Mouse (Mus musculus): Measurements from ENCODE around the gene Aebp2. TPM values are rescaled to one million over a fixed set of nuclear protein-coding genes. Genes with fewer than 3 reads are reported as not detected.

Gene Aebp2
- polyA plus RNA-seq, 1 experiment from 2014 or later, result 11.7 TPM

DNA sequence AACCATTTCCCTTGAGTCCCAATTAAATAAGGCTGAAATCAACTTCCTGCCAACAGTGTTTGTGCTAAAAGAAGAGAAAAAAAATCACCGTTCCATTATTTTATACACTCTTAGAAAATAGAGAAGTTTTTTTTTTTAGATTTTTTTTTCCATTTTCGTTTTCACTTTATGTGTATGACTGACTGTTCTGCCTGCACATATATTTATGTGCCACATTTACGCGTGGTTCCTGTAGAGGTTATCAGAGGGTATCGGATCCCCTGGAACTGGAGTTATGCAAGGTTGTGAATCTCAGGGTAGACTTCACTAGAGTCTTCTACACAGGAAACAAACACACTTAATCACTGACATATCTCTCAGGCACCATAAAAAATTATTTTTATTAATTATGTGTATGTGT, 12.3 kb upstream of the Aebp2 start:
- Histone ChIP-seq H3K4me2 (no peak overlapping the region), H3K9ac (no peak overlapping the region), H3K27ac (no peak overlapping the region), H3K4me1 (0 out of 2 replicates have a peak, but pooled peaks cover 10% of the 10 kb centered on the region), H3K27me3 (no peaks in the 10 kb centered on the region), H3K9me3 (replicated peaks) (no peaks in the 10 kb centered on the region), H3K36me3 (no peaks in the 10 kb centered on the region), H3K4me3 (replicated peaks) (no peak overlapping the region)
- WGBS, result 79% methylated on average over 5 of the region's 5 CpGs
- ATAC-seq (replicated peaks; ENCODE audit: low FRiP score), result no peak

DNA sequence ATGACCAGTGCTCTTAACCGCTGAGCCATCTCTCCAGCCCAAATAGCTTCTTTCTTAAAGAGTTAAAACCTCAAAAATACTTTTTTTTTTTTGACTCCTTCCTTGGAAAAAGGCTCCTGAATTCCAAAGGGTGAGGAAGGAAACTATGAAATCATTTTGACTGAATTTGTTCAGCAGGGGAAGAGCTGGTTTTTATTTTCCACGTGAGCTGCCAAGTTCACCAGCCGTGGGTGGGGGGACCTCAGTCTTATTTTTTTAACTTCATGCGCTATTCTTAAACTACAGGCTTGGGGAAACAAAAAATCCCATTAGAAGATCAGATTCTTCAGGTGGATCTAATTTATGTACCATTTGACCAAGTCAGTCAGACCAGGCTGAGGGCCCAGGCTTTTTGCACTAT, 11.2 kb upstream of the Aebp2 start:
- no peak overlapping the region for H3K27ac ChIP-seq
- no peak for ATAC-seq (replicated peaks; ENCODE audit: low FRiP score)
- no peak overlapping the region for H3K4me2 ChIP-seq
- no peaks in the 10 kb centered on the region for H3K36me3 ChIP-seq
- H3K27me3 ChIP-seq, result no peaks in the 10 kb centered on the region
- 0 out of 2 replicates have a peak, but pooled peaks cover 10% of the 10 kb centered on the region for H3K4me1 ChIP-seq
- 66% methylated on average over 4 of the region's 4 CpGs for WGBS
- no peak overlapping the region for H3K9ac ChIP-seq
- no peak overlapping the region for H3K4me3 ChIP-seq (replicated peaks)
- H3K9me3 ChIP-seq (replicated peaks), result no peaks in the 10 kb centered on the region

DNA sequence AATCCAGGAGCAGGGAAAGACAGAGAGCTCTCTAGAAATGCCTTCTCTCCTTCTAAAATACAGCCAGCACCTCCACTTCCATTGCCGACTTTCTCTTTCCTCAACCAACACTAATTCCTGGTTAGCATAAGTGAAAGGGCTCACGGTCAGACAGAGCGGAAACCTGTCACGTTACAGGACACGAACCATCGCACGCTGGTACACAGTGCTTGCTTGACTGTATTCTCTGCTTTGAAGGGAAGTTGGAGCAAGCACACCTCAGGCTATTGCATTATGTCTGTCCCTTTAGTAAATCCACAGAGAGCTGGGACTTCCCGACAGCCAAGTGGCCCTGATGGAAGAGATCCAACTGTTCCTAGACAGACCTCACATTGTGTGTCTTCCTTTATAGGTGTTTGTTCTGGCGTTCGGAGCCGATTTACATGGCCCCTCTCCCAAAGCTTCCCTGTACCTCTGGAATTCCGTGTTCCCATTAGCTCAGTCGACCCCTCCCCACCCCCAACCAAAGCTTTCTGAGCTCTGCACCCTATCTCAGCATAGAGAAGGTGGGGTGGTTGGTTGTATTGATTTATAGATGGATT, 10.5 kb upstream of the Aebp2 start:
- ATAC-seq (replicated peaks; ENCODE audit: low FRiP score), result no peak
- 67% methylated on average over 13 of the region's 13 CpGs for WGBS
- Histone ChIP-seq H3K27me3 (no peaks in the 10 kb centered on the region), H3K4me3 (replicated peaks) (no peak overlapping the region), H3K4me1 (0 out of 2 replicates have a peak, but pooled peaks cover 10% of the 10 kb centered on the region), H3K9me3 (replicated peaks) (no peaks in the 10 kb centered on the region), H3K4me2 (no peak overlapping the region), H3K9ac (no peak overlapping the region), H3K36me3 (no peaks in the 10 kb centered on the region), H3K27ac (no peak overlapping the region)

DNA sequence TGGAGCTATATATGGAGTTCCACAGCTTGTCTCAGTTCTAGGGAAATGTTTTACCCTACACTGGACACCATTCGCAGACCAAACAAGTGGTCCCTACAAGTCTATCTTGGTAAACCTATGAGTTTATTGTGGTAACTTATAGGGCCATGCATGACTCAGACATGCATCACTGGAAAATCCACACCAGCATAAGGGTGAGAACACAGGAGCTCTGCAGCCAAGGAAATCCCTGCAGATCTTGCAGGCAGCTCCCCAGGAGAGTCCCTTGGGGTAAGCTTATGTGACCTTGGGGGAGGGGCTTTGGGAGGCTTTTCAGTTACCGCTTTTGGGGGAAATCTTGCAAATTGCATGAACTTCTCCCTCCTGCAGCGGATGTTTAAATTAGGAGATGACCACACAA, 8.6 kb upstream of the Aebp2 start:
- no peaks in the 10 kb centered on the region for H3K9me3 ChIP-seq (replicated peaks)
- H3K4me3 ChIP-seq (replicated peaks), result no peak overlapping the region
- H3K4me2 ChIP-seq, result no peak overlapping the region
- ATAC-seq (replicated peaks; ENCODE audit: low FRiP score), result no peak
- no peak overlapping the region for H3K9ac ChIP-seq
- no peak overlapping the region for H3K27ac ChIP-seq
- no peaks in the 10 kb centered on the region for H3K27me3 ChIP-seq
- 0 out of 2 replicates have a peak, but pooled peaks cover 10% of the 10 kb centered on the region for H3K4me1 ChIP-seq
- 83% methylated on average over 3 of the region's 3 CpGs for WGBS
- H3K36me3 ChIP-seq, result no peaks in the 10 kb centered on the region

DNA sequence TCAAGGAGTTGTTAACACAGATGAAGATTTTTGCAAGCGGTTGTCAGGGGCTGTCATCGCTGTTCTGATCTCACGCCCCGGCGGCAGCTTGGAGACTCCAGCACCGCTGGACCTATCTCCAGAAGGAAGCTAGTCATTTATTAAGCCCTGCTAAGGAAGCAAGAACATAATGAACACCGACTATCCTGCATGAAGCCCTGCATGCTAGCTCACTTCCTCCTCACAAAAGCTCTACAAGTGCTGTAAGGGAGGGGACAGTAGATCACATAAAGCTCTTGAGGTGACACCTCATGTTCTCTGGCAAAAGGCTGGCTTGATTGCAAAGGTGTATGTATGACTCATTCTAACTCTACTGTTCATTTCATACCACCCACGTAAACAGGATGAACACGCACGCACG, 7.8 kb upstream of the Aebp2 start:
- 0 out of 2 replicates have a peak, but pooled peaks cover 10% of the 10 kb centered on the region for H3K4me1 ChIP-seq
- H3K9me3 ChIP-seq (replicated peaks), result no peaks in the 10 kb centered on the region
- H3K36me3 ChIP-seq, result no peaks in the 10 kb centered on the region
- no peak overlapping the region for H3K4me3 ChIP-seq (replicated peaks)
- no peak overlapping the region for H3K9ac ChIP-seq
- no peak; the same call in 1 of the 2 replicates for ATAC-seq (replicated peaks; ENCODE audit: low FRiP score)
- H3K4me2 ChIP-seq, result no peak overlapping the region
- H3K27me3 ChIP-seq, result no peaks in the 10 kb centered on the region
- H3K27ac ChIP-seq, result 0 out of 2 replicates have a peak overlapping the region, but pooled peaks have one; percentile 1
- 77% methylated on average over 11 of the region's 11 CpGs for WGBS

DNA sequence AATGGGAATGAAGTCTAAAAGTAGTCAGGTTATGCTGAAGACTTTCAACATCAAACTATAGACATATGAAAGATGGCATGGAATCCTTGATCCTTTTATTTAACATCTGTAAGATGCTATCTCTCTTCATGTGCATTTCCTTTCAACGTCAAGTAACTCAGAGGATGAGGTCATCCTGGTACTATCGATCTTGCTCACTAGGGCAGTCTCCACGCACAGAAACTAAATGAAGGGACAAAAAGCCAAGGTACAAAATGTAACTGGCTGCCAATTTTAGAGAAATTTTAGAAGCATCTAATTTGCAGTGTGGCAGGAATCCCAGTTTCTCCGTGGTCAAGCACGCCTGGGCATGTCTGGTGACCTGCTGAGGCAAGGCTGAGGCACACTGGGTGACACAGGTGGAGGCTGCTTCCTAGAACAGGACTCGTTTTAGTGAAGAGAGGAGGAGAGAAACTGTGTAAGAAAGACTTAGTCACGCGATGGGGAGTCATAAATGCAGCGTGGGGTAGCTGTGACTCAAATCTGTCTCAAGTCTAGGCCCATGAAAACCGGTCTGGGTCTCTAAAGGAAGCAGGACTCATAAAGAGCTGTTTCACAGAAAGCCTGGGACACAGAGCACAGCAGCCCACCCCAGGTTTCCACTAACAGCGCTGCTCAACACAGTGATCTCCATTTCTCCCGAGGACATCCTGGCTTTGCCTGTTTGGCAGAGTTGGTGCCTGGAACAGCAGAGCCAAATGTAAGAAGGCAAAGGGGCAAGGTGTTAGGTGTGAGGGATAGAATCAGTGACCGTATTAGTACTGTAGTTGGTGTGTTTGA, 1.7 kb upstream of the Aebp2 start:
- Histone ChIP-seq H3K9me3 (replicated peaks) (no peaks in the 10 kb centered on the region), H3K4me2 (no peak overlapping the region), H3K36me3 (no peaks in the 10 kb centered on the region), H3K9ac (no peak overlapping the region), H3K4me3 (replicated peaks) (no peak overlapping the region), H3K27me3 (no peaks in the 10 kb centered on the region), H3K4me1 (peaks cover 15% of the 10 kb centered on the region), H3K27ac (no peak overlapping the region)
- ATAC-seq (replicated peaks; ENCODE audit: low FRiP score), result no peak
- 66% methylated on average over 13 of the region's 13 CpGs for WGBS

DNA sequence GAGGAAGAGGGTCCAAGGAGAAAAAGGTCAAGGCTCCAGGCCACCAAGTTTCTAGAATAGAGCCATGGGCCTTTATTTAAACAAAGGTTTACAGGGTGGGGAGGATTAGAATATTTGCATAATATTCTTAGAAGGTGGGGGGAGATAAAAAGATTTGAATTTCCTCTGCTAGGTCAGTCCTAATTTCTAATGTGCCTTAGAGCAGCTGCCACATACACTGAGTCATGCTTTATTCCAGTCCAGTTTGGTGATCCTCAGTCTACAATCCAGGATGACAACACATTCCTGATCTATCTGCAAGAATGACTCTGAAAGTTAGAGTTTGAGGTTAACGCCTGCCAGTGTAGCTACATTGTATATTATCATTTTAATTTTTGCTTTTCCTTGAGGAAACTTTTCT, 841 bp upstream of the Aebp2 start:
- Histone ChIP-seq H3K27me3 (no peaks in the 10 kb centered on the region), H3K4me1 (peaks cover 24% of the 10 kb centered on the region), H3K4me3 (replicated peaks) (no peak overlapping the region), H3K4me2 (no peak overlapping the region), H3K9me3 (replicated peaks) (no peaks in the 10 kb centered on the region), H3K27ac (no peak overlapping the region), H3K36me3 (no peaks in the 10 kb centered on the region; the same call in 1 of the 2 replicates), H3K9ac (no peak overlapping the region)
- WGBS, result 93% methylated on average over 1 of the region's 1 CpGs
- ATAC-seq (replicated peaks; ENCODE audit: low FRiP score), result no peak

DNA sequence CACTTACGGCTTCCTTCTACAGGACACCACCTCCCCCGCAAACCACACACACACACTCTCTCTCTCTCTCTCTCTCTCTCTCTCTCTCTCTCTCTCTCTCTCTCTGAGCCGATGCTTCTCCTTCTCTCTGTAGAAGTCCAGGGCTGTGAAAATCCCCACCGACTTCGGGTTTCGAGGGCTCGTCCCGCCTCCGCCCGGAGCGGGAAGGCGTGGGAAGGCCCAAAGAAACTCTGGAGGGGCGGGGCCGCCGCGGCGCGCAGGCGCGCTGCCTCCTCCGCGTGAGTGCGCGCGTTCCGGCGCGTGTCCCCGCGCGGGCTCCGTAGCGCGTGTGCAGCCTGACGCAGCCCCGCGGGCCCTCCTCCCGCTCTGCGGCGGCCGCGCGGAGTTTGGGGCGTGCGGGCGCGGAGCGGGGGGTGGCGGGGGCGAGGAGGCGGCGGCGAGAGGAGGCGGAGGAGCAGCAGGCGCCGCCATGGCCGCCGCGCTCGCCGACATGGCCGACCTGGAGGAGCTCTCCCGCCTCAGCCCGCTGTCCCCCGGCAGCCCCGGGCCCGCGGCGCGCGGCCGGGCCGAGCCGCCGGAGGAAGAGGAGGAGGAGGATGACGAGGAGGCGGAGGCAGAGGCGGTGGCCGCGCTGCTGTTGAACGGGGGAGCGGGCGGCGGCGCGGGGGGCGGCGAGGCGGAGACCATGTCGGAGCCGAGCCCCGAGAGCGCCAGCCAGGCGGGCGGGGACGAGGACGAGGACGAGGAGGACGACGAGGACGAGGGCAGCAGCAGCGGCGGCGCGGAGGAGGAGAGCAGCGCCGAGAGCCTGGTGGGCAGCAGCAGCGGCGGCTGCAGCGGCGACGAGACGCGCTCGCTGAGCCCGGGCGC, 998 bp downstream of the Aebp2 start:
- H3K27ac ChIP-seq, result peak overlapping the region; percentile 92
- WGBS, result under 1% methylated on average over 85 of the region's 117 CpGs
- H3K4me3 ChIP-seq (replicated peaks), result peak overlapping the region; percentile 73
- H3K27me3 ChIP-seq, result no peaks in the 10 kb centered on the region
- H3K4me1 ChIP-seq, result peaks cover 34% of the 10 kb centered on the region
- no peaks in the 10 kb centered on the region; the same call in 1 of the 2 replicates for H3K36me3 ChIP-seq
- peak overlapping the region; percentile 93 for H3K9ac ChIP-seq
- H3K9me3 ChIP-seq (replicated peaks), result no peaks in the 10 kb centered on the region
- ATAC-seq (replicated peaks; ENCODE audit: low FRiP score), result peak; percentile 93
- peak overlapping the region; percentile 60 for H3K4me2 ChIP-seq

DNA sequence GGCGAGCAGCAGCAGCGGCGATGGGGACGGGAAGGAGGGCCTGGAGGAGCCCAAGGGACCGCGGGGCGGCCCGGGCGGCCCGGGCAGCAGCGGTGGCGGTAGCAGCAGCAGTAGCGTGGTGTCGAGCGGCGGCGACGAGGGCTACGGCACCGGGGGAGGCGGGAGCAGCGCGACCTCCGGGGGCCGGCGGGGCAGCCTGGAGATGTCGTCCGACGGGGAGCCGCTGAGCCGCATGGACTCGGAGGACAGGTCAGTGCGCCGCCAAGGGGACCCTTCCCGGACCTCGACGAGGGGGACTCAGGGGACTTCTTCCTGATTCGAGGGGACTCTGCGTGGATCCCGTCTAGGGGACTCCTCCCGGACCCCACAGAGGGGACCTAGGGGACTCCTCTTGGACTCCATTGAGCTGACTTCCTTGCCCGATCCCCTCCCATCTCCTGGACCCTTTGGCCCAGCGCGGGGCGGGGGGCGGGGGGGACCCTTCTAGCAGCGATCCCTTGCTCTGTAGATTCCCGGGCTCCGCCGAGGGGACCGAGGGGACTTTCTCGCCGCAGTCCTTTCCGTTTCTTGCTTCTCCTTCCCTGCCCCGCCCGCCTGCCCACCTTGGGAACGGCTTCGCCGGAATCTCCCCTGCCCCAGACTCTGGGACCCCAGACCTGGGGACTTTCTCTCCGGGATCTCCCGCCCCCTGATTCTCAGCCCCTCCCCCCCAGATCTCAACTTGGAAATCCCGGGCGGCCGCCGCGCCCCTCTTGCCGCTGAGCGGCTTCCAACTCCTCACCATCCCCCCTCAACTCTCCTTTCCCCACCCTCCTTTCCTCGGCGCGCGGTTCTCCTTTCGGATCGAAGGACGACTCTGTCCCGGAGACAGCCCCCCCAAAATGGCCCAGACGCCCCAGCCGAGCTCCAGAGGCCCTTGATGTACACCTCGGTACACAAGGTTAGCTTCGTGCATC, 1.9 kb downstream of the Aebp2 start:
- H3K4me1 ChIP-seq, result peaks cover 37% of the 10 kb centered on the region
- no peaks in the 10 kb centered on the region; the same call in 1 of the 2 replicates for H3K36me3 ChIP-seq
- peak; percentile 47 for ATAC-seq (replicated peaks; ENCODE audit: low FRiP score)
- peak overlapping the region; percentile 92 for H3K27ac ChIP-seq
- H3K4me2 ChIP-seq, result peak overlapping the region; percentile 60
- H3K27me3 ChIP-seq, result no peaks in the 10 kb centered on the region
- H3K4me3 ChIP-seq (replicated peaks), result peak overlapping the region; percentile 73
- peak overlapping the region; percentile 93 for H3K9ac ChIP-seq
- no peaks in the 10 kb centered on the region for H3K9me3 ChIP-seq (replicated peaks)
- under 1% methylated on average over 75 of the region's 80 CpGs for WGBS

DNA sequence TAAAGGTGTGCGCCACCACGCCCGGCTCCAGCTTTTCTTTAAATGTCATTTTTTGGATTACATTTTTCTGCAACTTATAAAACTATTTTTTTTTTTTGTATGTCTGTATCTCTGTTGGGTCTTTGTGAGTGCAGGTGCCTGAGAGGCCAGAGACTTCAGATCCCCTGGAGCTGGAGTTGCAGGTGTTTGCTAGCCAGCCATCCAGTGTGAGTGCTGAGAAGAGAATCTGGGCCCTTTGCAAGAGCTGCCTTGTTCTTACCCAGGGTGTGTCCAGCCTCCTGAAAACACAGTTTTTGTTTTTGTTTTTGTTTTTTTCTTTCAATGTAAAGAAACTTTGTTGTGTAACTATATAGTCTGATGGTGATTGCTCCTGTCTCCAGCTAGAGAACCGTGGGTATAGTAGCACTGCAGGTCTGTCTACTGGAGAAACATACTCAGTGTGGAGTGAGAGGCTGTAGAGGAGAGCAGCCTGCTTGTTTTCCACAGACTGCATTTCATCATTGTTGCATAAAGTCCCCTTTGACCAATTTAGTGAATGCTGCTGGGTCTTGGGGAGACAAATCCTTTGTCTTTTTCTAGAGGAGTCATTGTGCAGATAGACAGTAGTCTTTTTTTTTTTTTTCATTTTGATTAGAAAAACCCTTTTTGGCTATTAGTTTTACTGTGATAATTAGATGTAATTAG, 6.9 kb downstream of the Aebp2 start:
- 88% methylated on average over 4 of the region's 4 CpGs for WGBS
- Histone ChIP-seq H3K4me2 (no peak overlapping the region), H3K27ac (no peak overlapping the region), H3K4me3 (replicated peaks) (no peak overlapping the region), H3K9ac (no peak overlapping the region), H3K36me3 (peaks cover 5% of the 10 kb centered on the region), H3K27me3 (no peaks in the 10 kb centered on the region), H3K9me3 (replicated peaks) (no peaks in the 10 kb centered on the region), H3K4me1 (peaks cover 38% of the 10 kb centered on the region)
- ATAC-seq (replicated peaks; ENCODE audit: low FRiP score), result no peak

DNA sequence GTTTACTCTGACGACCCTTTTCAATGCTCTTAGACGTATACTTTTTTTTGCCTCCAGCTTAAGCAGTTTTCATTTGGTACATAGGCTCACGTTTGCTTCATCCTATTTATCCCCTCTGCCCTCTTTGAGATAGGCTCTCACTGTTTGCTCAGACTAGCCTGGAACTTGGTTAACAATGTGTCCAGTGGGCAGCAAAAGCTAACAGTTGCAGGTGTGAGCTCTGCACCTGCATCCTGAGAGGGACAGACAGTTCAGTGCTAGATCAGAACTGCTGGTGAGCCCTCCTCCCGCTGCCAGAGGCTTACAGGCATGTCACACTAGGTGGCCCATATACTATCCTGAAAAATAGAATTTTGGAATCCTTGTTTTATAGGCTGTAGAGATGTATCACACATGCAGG, 7.8 kb downstream of the Aebp2 start:
- no peak for ATAC-seq (replicated peaks; ENCODE audit: low FRiP score)
- no peak overlapping the region for H3K4me2 ChIP-seq
- WGBS, result 75% methylated on average over 4 of the region's 4 CpGs

More for the DNA sequence above, 7.8 kb downstream of the Aebp2 start:
- Histone ChIP-seq H3K27ac (no peak overlapping the region), H3K4me1 (peaks cover 34% of the 10 kb centered on the region), H3K9me3 (replicated peaks) (no peaks in the 10 kb centered on the region), H3K4me3 (replicated peaks) (no peak overlapping the region), H3K36me3 (peaks cover 15% of the 10 kb centered on the region), H3K9ac (no peak overlapping the region), H3K27me3 (no peaks in the 10 kb centered on the region)
